Mouse (Mus musculus): ENCODE results near the gene Dnah7c. TPM values are rescaled to one million over a fixed set of nuclear protein-coding genes. Genes with fewer than 3 reads are reported as not detected.
A peak's percentile ranks its signal among the peaks of the same experiment; 100 is the strongest.
"Not testable (repeated sequence)": the region's sequence is repeated elsewhere in the genome, so short reads cannot be mapped to it uniquely, and the experiment has no call there.

Dnah7c gene
- total RNA-seq, 2 experiments from 2014 or later: 0.33 to 0.48 TPM

DNA sequence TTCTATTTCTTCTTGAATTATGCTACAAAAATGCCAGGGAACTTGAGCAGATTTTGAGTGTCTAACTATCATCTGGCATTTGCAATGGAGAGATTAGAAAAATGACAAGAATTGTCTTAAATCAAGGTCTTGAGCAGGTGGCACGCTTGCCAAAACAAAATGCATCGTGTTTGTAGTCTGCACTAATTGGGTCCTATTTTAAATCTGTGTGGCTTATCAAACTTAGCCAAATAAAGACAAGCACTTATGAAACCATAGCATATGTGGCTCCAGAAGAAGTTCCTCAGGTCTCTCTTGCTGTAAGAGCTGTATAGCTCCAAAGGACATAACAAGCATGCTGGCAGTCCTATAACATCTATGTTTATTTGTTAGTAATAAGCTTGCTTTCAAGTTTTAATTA, 300.3 kb downstream of the Dnah7c start:
- DNase-seq (ENCODE audit: low spot score in 2 of 2): not testable (repeated sequence)

DNA sequence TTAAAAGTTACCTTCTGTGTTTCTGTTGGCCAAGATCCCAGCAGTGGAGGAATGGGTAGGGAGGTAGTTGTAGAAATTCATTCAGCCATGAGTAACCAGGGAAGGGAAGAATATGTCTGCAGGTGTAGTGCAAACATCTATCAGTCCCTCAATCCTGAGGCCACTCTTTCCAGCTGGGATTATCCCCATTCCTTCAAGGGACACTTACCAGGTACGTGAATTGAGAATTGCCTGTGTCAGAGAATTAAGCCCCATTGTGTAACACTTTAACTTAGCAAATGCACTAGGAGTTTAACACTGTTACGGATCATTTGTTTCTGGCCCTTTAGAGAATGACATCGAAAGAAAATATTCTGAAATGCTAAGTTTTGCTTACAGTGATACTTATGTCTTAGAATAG, 304.3 kb downstream of the Dnah7c start:
- DNase-seq (ENCODE audit: low spot score in 2 of 2): not testable (repeated sequence)

DNA sequence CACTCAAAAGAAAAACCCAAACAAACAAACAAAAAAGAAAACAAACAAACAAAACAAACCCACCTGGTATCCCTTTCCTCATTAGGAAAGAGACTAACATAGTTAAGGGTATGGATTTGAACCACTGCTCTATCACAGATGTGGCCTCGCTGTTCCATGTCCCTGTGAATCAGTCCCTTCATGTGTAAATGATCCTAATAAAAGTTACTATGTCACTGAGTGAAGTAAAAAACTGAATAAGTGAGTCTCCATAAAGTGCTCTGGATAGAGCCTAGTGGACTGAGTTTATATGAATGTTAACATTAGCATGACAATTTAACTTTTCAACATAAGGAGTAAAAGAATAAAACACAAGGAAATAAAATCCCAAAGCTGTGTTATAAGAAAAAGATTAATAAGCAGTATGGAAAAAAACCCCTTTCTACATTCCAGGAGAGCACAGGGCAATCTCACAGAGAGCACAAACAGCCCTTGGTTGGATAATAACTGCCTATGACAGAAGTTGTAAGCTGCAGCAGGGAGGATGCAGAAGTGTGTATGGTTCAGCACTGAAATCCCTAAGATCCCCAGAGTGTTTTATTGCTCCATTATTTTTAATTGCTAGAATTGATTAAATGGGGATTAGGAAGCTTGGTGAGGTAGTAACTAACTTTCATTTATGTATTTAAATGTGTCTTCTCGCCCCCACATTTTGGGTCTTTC, 308.2 kb downstream of the Dnah7c start:
- DNase-seq (ENCODE audit: low spot score in 2 of 2): not testable (repeated sequence)

DNA sequence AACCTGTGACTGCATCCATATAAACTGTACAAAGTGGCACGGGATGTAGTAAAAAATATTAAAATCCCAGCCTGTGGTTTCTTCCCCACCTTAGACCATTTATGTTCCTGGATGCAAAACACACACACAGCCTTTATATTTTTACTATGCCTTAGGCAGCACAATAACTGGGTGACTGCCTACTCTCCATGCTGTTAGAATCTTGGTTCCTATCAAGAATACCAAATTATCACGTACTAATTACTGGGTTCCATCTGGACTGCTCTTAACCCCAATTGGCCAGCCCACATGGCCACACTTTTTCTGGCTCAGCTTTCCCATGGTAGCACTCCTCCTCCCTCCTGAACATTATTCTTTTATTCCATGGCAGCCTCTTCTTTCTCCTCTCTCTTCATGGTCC, 309.1 kb downstream of the Dnah7c start:
- DNase-seq (ENCODE audit: low spot score in 2 of 2): not testable (repeated sequence)

DNA sequence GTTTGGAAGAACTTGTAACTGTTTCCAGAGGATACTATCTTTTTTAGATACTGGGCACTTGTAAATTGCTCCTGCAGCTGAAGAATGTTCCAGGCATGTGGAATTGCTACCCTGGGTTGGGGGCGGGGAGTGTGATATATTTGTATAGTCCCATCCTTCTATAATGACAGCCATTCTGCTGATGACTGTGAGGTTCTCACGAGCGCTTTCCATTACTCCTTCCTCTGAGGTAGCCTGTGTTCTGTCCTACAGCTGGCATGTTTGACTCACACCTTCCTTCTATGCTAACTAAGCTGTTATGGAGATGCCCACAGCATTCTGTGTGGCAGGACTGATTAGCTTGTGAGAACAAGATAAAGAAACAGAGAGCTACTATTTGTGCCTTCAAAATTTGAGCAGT, 339.2 kb downstream of the Dnah7c start:
- not testable (repeated sequence) for DNase-seq (ENCODE audit: low spot score in 2 of 2)

DNA sequence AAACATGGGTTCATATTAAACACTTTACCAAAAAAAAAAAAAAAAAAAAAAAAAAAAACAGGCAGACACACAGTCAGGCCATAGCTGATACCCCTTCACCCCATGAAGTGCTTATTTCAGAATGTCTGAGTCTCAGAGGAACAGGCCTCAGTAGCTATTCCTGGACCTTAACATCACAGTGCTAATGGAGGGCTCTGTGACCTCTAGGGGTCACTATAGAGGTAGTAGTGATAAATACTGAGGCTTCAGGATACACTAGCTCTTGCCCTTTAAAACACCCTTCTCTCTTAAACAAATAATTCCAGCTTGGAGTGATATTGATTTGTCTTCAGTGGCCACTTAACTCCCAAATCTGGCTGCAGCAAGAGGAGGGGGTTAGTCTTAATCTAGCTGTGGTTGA, 343.9 kb downstream of the Dnah7c start:
- DNase-seq (ENCODE audit: low spot score in 2 of 2): not testable (repeated sequence)

DNA sequence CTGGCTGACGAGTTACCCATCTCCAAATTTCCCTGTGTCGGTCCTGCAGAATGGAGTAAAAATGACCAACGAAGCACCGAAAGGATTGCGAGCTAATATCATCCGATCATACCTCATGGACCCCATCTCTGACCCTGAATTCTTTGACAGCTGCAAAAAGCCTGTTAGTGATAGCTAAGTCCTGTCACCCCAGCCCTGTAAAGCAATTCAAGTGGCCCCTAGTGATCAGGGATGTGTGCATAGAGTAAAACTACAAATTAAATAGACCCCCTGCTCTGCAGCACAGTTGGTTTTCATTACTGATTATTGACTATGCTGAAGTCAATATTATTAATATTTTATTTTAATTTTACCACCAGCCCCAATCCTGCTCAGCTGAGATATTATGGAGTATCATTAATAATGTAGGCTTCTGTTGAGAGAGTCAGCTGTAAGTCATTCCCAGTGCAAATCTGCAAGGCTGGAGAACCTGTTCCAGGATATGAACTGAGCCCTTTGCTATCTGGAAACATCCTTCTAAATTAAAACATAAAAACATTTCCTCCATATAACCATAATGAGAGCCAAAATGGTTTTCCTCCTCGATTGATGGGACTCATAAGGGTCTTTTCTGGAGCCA, 344.8 kb downstream of the Dnah7c start:
- DNase-seq (ENCODE audit: low spot score in 2 of 2): not testable (repeated sequence)

DNA sequence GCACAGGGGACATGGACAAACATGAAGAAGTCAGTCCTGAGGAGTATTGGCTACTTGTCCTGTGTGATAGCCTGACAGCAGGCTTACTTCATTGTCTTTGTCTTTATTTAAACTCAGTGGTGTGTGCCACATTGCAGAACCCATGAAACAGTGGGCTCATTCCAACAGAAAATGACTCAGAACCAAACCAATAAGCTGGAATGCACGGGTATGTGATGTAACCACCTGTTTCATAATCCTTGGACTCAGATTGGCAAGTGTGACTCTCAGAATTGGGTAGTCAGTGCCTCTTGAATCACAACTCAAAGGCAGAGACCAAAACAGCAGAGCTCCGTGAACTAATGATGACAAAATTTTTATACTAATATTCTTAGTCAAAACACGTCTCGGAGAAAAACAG, 356.8 kb downstream of the Dnah7c start:
- not testable (repeated sequence) for DNase-seq (ENCODE audit: low spot score in 2 of 2)

DNA sequence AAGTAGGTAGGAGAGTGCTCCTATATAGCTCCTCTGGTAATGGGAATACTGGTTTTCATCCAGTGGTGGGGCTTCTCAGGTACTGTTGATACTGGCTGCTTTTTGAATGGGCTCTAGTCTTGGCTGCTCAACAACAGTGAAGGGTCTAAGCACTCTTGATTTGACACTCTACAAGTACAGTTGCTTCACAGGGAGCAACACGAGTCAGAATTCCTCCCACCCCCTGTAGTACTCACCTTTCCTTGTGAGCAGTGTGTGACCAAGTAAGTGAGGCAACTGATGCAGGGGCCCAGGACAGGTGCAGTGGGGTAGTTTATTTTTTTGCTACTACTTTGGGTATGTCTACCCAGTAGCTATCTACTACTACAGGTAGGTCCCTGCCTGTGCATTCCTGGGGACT, 379.7 kb downstream of the Dnah7c start:
- DNase-seq (ENCODE audit: low spot score in 2 of 2): no peak

DNA sequence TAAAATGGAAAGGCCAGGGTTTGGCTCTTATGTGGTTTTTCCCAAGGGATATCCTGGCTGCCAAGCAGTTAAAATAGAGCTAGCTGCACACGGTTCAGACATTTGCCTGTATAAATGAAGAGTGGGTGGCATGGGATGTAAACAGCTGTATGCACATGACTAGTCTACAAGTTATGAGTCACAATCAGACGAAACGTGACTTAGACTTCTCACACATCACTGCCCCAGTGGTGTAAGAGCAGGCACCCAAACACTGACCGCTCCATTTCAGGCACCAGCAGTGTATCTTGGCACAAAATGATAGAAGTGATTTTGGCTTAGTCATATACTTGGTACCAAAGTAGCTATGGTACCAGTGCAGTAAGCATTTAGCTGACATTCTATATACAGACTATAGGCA, 383.2 kb downstream of the Dnah7c start:
- DNase-seq (ENCODE audit: low spot score in 2 of 2): not testable (repeated sequence)

DNA sequence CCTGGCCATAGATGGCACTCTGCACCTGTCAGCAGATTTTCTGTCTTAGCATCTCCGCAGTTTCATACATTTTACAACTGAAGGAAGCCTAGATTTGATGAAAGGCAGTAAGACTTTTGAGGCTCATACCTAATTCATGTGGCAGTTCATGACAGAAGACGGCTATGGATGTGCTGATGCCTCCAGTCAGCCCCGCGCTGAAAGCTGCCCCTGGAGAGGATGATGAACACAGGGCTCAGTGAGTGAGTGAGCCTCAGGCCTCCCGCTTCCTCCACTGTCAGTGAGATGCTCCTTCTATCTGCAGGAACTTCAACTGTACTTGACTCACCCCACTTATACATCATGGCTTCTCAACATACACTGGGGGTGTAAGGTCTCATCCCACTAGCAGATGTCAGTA, 392.5 kb downstream of the Dnah7c start:
- DNase-seq (ENCODE audit: low spot score in 2 of 2): no peak

DNA sequence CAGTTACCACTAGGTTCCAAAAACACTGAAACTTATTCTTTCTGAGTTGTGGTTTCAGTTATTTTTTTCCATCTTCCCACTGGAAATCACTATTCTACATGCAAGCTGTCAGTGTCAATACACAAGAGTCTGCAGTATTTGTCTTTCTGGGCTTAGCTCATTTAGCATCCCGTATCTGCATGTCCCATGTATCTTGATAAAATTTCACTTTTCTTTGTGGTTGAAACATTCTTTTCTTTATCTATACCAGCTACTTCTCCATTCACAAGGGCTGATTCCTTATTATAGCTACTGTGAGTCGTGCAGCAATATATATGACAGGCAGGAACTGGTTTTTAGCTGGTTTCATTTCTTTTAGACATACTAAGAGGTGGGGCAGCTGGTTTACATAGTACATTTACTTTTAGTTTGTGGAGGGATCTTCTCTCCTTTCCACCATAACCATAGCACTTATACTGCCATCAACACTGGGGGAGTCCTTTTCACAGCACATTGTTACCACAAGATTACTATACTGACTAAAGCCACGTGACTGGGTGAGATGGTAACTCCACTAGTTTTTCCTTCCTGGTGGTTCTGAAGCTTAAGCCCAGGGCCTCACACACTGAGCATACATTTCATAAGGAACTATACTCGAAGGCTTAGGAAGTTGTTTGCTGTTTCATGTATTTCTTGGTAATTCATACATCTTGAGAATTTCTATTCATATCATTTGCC, 397.0 kb downstream of the Dnah7c start:
- no peak for DNase-seq (ENCODE audit: low spot score in 2 of 2)

DNA sequence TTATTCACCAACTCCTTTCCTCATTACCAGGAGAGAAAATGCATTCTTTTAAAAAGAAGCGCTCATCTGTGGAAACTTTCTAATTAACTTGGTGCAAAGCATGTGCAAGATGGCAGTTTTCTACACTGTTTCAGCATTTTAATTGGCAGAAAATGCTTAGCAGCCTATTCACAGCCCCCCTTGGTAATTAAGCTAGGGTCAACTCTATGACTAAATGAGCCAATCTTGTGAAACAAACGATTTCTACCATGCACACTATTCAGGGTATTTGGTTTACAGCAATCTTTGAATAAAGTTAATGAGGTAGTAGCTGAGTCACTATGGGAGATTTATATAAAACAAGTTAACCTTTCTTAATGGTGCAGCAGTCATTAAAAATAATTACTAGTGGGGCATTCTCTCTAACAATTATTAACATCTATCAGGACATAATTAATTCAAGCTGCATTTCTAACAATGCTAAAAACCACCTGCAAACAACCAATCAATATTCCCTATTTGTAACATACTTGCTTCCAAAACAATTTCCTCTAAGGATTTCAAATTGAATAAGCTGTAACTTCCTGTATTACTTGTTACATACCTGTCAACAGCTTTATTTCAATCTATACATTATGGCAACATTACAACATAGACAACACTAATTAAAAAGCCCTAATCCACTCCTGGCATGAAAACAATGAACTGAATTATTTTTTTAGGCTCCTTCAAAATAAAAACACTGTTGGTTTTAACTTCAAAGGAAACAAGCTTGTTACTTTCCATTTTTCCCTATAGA, 404.9 kb downstream of the Dnah7c start:
- no peak for DNase-seq (ENCODE audit: low spot score in 2 of 2)

DNA sequence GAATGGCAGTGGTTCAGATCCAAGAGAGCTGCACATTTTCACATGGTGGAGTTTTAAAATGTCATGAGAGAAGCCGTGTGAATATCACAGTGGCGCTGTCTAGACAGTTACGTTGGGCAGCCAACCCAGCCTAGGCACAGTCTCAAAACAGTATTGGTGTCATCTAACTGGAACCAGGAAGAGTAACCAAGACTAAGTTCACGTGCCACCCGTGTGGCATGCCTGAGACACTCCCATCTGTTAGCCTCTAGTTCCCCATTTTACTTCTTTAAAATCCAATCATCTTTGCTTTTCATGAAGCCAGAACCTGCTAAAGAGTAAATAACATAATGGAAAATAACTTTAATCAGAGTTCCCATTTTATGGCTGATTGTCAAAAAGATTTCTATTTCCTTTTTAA, 406.5 kb downstream of the Dnah7c start:
- DNase-seq (ENCODE audit: low spot score in 2 of 2): no peak

DNA sequence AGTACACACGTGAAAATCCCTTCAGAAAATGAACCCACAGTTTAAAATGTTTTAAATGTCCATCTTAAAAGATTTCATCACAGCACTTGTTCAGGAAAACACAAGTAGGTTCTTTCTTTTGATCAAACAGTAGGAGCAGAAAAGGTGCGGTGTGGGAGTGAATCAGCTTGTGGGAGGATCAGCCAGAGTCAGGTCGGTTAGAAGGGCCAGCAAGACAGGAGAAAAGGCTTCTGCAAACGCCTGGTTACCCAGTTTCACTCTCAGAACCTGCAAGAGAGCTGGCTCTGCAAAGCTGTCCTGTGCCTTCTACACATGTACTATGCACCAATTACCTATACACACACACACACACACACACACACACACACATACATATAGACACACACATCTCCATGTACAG, 418.0 kb downstream of the Dnah7c start:
- DNase-seq (ENCODE audit: low spot score in 2 of 2): no peak

DNA sequence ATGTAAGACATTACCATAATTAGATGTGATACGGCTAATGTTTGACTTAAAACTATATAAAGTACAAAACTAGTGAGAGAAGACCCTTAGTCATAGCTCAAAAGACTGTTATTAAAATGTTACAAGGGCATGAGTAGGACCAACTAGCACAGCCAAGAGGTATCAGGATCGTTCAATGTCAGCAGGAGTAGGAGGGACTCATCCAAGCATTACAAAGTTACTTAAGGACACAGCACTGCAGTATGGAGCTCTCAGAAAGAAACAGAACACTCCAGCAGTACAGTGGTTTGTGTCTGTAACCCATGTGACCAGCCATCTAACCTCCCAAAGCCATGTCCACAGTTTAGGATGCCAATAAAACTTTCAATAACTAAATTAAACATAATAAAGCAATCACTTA, 418.9 kb downstream of the Dnah7c start:
- no peak for DNase-seq (ENCODE audit: low spot score in 2 of 2)

DNA sequence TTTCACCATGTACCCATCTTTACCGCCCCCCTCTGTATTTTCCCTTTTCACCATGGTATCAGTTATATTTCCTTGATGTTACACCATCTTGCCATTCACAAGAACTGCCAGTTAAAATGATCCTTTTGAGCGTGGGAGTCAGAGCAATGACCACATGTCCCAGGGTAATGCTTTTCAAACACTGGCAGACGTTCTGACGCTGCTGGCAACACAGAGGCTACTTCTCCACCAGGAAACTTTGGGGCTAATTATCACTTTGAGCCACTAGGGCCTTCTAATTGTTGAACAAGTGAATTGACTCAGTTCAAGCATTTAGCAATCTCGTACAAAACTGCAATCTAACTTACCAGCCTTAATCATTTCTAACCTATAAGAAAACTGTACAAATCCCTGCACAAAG, 419.8 kb downstream of the Dnah7c start:
- no peak for DNase-seq (ENCODE audit: low spot score in 2 of 2)

DNA sequence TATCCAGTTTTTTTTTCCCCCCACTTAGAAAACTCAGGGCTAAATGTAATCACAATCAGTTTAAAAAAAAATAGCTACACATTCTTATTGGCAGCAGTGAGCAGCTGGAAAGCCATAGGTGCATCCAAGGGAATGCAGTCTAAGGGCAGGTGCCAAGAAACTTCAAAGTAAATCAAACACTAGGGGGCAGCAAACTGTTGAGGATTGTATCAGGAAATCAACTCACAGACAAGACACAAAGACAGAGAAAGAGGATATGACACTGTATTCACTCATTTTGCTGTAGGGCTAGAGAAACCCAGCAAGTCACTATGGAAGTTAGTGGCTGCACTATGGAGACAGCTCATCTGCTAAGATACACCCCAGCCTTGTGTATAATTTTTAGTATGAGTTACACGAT, 424.4 kb downstream of the Dnah7c start:
- peak in 1 of 2 experiments; percentile 54 for DNase-seq (ENCODE audit: low spot score in 2 of 2)

DNA sequence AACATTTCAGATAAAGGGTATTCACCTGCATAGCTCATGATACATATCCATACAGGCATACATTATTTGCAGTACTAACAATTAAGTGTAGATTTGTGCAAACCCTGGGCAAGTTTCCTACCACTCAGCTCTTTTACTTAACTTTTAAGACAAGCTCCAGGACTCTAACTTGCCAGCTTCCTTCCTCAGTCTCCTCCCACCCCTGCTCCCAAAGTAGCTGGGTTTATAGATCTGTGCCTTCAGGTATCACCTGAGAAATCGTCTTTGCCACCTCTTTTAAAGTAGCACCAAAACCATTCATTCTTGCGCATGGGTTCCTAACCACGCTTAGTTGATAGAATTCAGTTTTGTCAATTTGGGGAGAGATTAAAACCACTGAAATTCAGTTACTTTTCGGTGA, 426.2 kb downstream of the Dnah7c start:
- no peak for DNase-seq (ENCODE audit: low spot score in 2 of 2)

DNA sequence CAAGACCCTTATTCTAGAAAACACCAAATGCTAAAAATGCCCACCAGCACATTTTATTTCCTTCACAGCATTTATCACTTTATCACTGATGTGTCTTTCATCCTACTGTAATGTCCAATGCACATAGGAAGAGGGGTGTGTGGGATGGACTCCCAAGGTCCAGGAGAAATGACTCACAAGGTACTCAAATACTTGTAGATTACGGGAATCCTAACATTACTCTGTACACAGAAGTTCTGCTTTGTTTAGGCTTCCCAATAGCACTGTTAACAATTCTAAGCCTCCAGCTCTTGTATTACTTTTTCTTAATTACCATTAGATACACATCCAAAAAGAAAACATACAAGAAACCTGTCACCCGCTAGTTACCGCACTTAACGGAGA, 426.8 kb downstream of the Dnah7c start:
- DNase-seq (ENCODE audit: low spot score in 2 of 2): no peak

DNA sequence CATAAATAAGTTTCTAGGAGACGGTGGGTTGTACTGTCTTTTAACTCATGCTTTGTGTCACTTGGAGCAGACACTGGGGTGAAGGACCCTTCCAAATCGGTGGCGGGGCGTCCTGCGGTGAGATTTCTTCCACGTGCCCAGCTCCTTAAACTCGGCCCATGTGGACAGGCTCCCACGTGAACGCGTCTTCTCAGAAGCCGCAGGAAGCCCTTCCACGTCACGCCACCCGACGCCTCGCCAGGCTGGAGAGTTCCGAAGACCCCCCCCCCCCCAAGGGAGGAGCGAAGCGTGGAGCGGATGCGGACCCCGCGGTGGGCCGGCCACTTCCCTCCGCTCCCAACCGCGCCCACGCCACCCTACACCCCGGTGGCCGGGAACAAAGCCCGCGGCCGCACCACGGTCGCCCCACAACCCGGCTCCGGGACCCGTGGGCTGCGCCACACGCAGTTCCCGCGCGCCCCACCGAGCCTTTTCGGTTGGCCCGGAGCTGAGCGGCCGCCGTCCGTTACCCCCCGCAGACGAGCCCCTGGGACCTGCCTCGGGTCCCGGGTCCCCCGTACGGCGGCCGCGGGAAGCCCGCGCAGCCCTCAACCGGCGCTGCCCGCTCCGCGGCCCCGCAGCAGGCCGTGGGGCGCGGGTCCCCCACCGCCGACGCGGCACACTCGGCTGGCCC, 427.3 kb downstream of the Dnah7c start:
- DNase-seq (ENCODE audit: low spot score in 2 of 2): peak; percentile 55 to 57

Data from adrenal gland, adult 18-20 months (tissue).